8 mouse cellular contexts compared by ENCODE assay signal in the genomic region with DNA sequence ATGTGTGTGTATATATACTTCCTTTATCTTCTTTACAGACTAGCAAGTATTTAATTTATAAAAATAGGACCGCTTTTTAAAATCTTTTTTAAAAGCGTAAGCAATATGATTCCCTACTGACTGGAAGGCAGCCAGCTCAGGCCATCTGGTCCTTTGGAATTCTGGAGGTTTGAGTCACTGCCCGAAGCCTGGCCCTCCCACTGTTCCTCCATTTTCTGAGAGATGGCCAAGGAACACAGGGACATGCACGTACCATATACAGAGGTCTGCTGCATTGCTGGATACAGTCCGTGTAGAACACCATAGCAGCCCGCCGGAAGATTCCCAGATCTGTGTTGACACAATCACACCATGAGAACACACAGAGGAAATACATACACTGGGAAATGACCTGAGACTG.
DNase-seq lines count a peak whose midpoint lies in the region; ATAC-seq and TF ChIP-seq lines count a peak whose summit lies in the region.

No protein-coding gene starts in this region.

- H3K9ac ChIP-seq in kidney, postnatal 0 days (ENCODE audit: low read depth, low read length): no peak overlapping the region
- H3K9ac ChIP-seq in forebrain, embryonic 11.5 days (ENCODE audit: low read length): no peak overlapping the region

- 0 out of 2 replicates have a peak overlapping the region, but pooled peaks have one; percentile 25 for H3K27ac ChIP-seq in kidney, postnatal 0 days
- H3K27ac ChIP-seq in gastrocnemius, adult 2 months: no peak overlapping the region
- H3K27ac ChIP-seq in forebrain, embryonic 11.5 days (ENCODE audit: low read depth, low read length): no peak overlapping the region

- peak; percentile 78 for DNase-seq in kidney, postnatal 0 days (ENCODE audit: low spot score)
- DNase-seq in kidney, adult 11 months: no peak
- DNase-seq in brain, embryonic 18.5 days (ENCODE audit: low read depth, low spot score): peak; percentile 32
- DNase-seq in gastrocnemius, adult 2 months: peak; percentile 63
- peak; percentile 57 to 65 for DNase-seq in layer of hippocampus, postnatal 36 days
- no peak for DNase-seq in retina, embryonic 14.5 days (ENCODE audit: low spot score)
- DNase-seq in ovary, postnatal 14 days (ENCODE audit: low spot score): no peak
- no peak for DNase-seq in forebrain, embryonic 11.5 days (ENCODE audit: low spot score)

- no peak overlapping the region for H3K4me2 ChIP-seq in kidney, postnatal 0 days (ENCODE audit: low read length)
- no peak overlapping the region for H3K4me2 ChIP-seq in forebrain, embryonic 11.5 days (ENCODE audit: low read depth, low read length, severe bottlenecking)

- no peaks in the 10 kb centered on the region for H3K36me3 ChIP-seq in kidney, postnatal 0 days (ENCODE audit: insufficient read depth, low read length)
- H3K36me3 ChIP-seq in forebrain, embryonic 11.5 days (ENCODE audit: control insufficient read depth, insufficient read depth, low read length): no peaks in the 10 kb centered on the region

- TF ChIP-seq CTCF in kidney, postnatal 0 days (IDR thresholded peaks at IDR 0.05; ENCODE audit: low read depth): no peak
- no peak for TF ChIP-seq CTCF in gastrocnemius, adult 2 months (IDR thresholded peaks at IDR 0.05)

- ATAC-seq in kidney, postnatal 0 days (replicated peaks; ENCODE audit: low FRiP score, low read depth): no peak
- ATAC-seq in forebrain, embryonic 11.5 days (replicated peaks; ENCODE audit: low FRiP score): no peak

- no peaks in the 10 kb centered on the region for H3K9me3 ChIP-seq in kidney, postnatal 0 days (replicated peaks; ENCODE audit: low read length)
- no peaks in the 10 kb centered on the region for H3K9me3 ChIP-seq in forebrain, embryonic 11.5 days (ENCODE audit: control insufficient read depth, low read length)

- WGBS in kidney, postnatal 0 days: 68% methylated on average over 7 of the region's 7 CpGs
- WGBS in forebrain, embryonic 11.5 days: 94% methylated on average over 7 of the region's 7 CpGs

- no peaks in the 10 kb centered on the region for H3K27me3 ChIP-seq in kidney, postnatal 0 days (ENCODE audit: insufficient read depth, low read length)
- no peaks in the 10 kb centered on the region for H3K27me3 ChIP-seq in forebrain, embryonic 11.5 days (ENCODE audit: control insufficient read depth, insufficient read depth, low read length)

- intact Hi-C loops in gastrocnemius, adult 2 months (cut with DNase I): no loop called here

- H3K4me3 ChIP-seq in kidney, postnatal 0 days (replicated peaks; ENCODE audit: low read depth, low read length): no peak overlapping the region
- no peak overlapping the region for H3K4me3 ChIP-seq in gastrocnemius, adult 2 months
- H3K4me3 ChIP-seq in forebrain, embryonic 11.5 days (ENCODE audit: low read depth, low read length): no peak overlapping the region

- no peaks in the 10 kb centered on the region for H3K4me1 ChIP-seq in kidney, postnatal 0 days (replicated peaks; ENCODE audit: insufficient read depth, low read length)
- H3K4me1 ChIP-seq in forebrain, embryonic 11.5 days (replicated peaks; ENCODE audit: control insufficient read depth, insufficient read depth, low read length): no peaks in the 10 kb centered on the region

Comparison
In these comparisons a context has a peak if more than half of its experiments do, and no peak if none do; other contexts are left out.
1. DNase-seq: peak in kidney, postnatal 0 days (single experiment), brain, embryonic 18.5 days (single experiment), gastrocnemius, adult 2 months (single experiment) and layer of hippocampus, postnatal 36 days (2 of 2); none in kidney, adult 11 months (single experiment), retina, embryonic 14.5 days (single experiment), ovary, postnatal 14 days (single experiment) and forebrain, embryonic 11.5 days (single experiment).